Mouse (Mus musculus): ENCODE results near the gene Crym. TPM values are rescaled to one million over a fixed set of nuclear protein-coding genes. Genes with fewer than 3 reads are reported as not detected.

The Crym gene
- polyA plus RNA-seq, 1 experiment from 2014 or later: 5.5 TPM

DNA sequence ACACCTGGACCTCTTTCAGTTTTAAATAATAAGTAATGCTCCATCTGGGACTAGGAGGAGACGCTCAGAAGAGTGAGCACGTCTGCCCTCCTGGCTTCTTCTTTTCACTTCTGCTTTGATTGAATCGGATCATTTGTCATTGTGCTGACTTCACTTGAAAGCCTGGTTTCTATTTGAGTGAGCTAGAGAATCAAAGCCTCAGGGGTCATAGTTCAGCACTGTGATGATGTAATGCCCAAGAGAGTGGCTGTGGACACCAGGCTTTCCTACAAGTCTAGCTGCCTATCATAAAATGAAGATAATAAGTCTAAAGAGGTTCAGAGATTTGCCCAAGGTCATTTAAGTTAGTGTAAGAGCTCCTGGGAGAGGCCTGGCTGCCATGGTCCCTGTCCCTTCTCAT lies 51.7 kb downstream of the Crym start:
- H3K36me3 ChIP-seq: no peaks in the 10 kb centered on the region
- no peak overlapping the region for H3K27ac ChIP-seq
- H3K9me3 ChIP-seq: no peaks in the 10 kb centered on the region
- no peak for DNase-seq (ENCODE audit: low spot score)
- no peak overlapping the region for H3K4me3 ChIP-seq
- WGBS: 46% methylated on average over 3 of the region's 3 CpGs
- H3K27me3 ChIP-seq (ENCODE audit: insufficient read depth, poor library complexity, severe bottlenecking): 0 out of 2 replicates have a peak, but pooled peaks cover 1% of the 10 kb centered on the region
- H3K4me1 ChIP-seq: no peaks in the 10 kb centered on the region

DNA sequence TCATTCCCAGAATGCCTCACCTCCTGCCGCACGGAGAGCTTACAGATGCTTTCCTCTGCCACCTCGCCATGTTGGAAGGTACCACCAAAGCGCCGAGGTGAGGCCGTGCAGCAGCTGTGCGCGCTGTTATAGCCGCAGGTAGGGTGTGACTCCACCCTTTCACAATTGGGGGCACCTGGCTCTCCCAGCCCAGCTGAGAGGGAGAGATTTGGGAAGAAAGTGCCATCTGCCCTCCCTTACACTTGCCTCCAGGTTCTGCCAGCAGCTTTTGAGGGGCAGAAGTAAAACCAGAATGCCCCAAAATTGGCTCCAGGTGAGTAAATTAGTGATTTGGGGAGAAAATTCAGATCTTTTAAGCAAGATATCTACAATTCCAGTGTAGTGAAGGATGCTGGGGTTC lies 56.7 kb downstream of the Crym start, which contains the start of gene Zp2:
Gene Zp2, minus strand, starts transcription at position 101 of the 400 bp plus-strand sequence.
- WGBS: 69% methylated on average over 9 of the region's 9 CpGs
- DNase-seq (ENCODE audit: low spot score): no peak

DNA sequence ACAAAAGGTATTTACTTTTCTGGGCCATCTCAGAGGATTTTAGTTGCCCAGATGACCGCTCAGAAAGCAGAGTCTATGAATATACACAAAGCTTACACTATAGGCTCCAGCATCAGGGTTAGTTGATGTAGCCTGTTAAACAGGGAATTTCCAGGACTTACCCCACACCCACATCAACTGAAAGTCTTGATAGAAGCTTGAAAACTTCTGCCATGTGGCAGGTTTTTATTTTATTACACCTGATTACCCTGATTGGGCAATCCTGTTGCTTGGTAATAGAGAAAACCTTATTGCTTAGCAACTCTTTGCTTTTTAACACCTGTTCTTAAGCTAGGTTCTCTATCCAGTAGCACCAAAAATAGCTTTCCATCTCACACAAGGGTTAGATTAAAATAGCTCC lies 59.2 kb downstream of the Crym start:
- H3K4me3 ChIP-seq: no peak overlapping the region
- WGBS: 86% methylated on average over 1 of the region's 1 CpGs
- no peaks in the 10 kb centered on the region for H3K36me3 ChIP-seq
- H3K27ac ChIP-seq: no peak overlapping the region
- no peaks in the 10 kb centered on the region for H3K4me1 ChIP-seq
- DNase-seq (ENCODE audit: low spot score): no peak
- H3K27me3 ChIP-seq (ENCODE audit: insufficient read depth, poor library complexity, severe bottlenecking): 0 out of 2 replicates have a peak, but pooled peaks cover 4% of the 10 kb centered on the region
- no peaks in the 10 kb centered on the region for H3K9me3 ChIP-seq

More for the DNA sequence above, 56.7 kb downstream of the Crym start, which contains the start of gene Zp2:
- Histone ChIP-seq H3K9me3 (no peaks in the 10 kb centered on the region), H3K4me1 (no peaks in the 10 kb centered on the region), H3K27ac (no peak within 1 kb of the TSS), H3K4me3 (no peak within 1 kb of the TSS), H3K27me3 (ENCODE audit: insufficient read depth, poor library complexity, severe bottlenecking) (0 out of 2 replicates have a peak, but pooled peaks cover 4% of the 10 kb centered on the region), H3K36me3 (no peaks in the 10 kb centered on the region)

Other genes with a start within 250 kb of the Crym start
- gene Dnah3, start 106.8 kb downstream of the Crym start, polyA plus RNA-seq (2016; fragmentation: Nextera tagmentation; extraction: Ambion mirVana): not detected in 2 replicates
- gene Tmem159, start 99.8 kb downstream of the Crym start, polyA plus RNA-seq (2016; fragmentation: Nextera tagmentation; extraction: Ambion mirVana): 18.1 and 20.4 TPM in 2 replicates
- gene Zp2, start 56.8 kb downstream of the Crym start, polyA plus RNA-seq (2016; fragmentation: Nextera tagmentation; extraction: Ambion mirVana): not detected in 2 replicates
- 0.06 TPM in 1 of 2 replicates, not detected in the other for gene Anks4b, start 28.3 kb downstream of the Crym start, polyA plus RNA-seq (2016; fragmentation: Nextera tagmentation; extraction: Ambion mirVana)
- gene Abca14, start 1.9 kb upstream of the Crym start, polyA plus RNA-seq (2016; fragmentation: Nextera tagmentation; extraction: Ambion mirVana): 0.15 TPM in 1 of 2 replicates, not detected in the other
- gene Abca15, start 126.6 kb upstream of the Crym start, polyA plus RNA-seq (2016; fragmentation: Nextera tagmentation; extraction: Ambion mirVana): not detected in 2 replicates
- gene Abca16, start 207.5 kb upstream of the Crym start, polyA plus RNA-seq (2016; fragmentation: Nextera tagmentation; extraction: Ambion mirVana): not detected in 2 replicates